Mouse (Mus musculus) ES-Bruce4 (cell line): ENCODE results near the gene Apod.

Source experiments
- CTCF ChIP-seq: IDR thresholded peaks from one replicate; pipeline ENCODE4 v1.8.1; 2011; ENCODE audit warnings: low read depth, low read length
- POLR2A ChIP-seq: IDR thresholded peaks from one replicate; pipeline ENCODE4 v1.8.1; 2011; ENCODE audit warnings: low read length; ENCODE audit not compliant: insufficient read depth

- no peak for TF ChIP-seq CTCF
- TF ChIP-seq POLR2A, result no peak
These were observed 11.4 kb upstream of the Apod start for GRCm38 (mm10) chr16:31325966-31326365.
